Mouse (Mus musculus): ENCODE measurements around the gene Ucp3. TPM values are rescaled to one million over a fixed set of nuclear protein-coding genes. Genes with fewer than 3 reads are reported as not detected.

Gene Ucp3
- total and polyA plus RNA-seq, 3 experiments = 0.13 TPM; not detected in 2

DNA sequence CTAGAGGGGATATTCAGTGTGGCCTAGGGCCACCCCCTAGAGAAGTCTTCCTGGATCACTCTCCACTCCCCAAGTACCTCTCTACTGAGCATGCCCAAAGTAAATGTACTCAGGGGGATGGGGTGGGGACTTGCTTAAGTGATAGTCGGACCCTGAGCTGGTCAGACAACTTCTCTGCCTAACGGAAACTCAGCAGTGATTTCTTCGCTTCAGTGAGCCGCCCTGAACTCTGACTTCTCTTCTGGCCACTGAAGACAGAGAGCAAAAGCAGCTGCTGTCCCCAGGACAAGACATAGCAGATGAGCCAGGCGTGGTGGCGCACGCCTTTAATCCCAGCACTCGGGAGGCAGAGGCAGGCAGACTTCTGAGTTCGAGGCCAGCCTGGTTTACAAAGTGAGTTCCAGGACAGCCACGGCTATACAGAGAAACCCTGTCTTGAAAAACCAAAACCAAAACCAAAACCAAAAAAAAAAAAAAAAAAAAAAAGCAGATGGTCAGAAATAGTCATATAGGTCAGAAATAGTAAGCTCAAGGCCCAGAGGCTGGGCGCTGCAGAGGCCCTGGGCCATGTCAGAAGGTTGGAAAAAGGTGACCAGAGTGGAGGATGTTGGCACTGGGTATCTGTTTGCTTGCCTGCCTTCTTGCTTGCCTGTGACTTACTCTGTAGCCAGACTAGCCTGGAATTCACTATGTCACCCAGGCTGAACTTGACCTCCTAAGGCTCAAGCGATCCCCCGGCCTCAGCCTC is 32.1 kb downstream of the Ucp3 start (continued):
- TF ChIP-seq ZMIZ1 (IDR thresholded peaks at IDR 0.05; ENCODE audit: low read depth, low read length) (peak; percentile 69), BHLHE40 (IDR thresholded peaks at IDR 0.05; ENCODE audit: low read depth, low read length) (peak; percentile 47; the same call in 1 of the 2 replicates), MXI1 (IDR thresholded peaks at IDR 0.05; ENCODE audit: low read depth, low read length) (peak; percentile 63; the same call in 1 of the 2 replicates), IRF4 (IDR thresholded peaks at IDR 0.05; ENCODE audit: low read depth, low read length) (peak; percentile 64), GABPA (IDR thresholded peaks at IDR 0.05; ENCODE audit: insufficient replicate concordance, low read depth, low read length) (no peak), ETS1 (conservative IDR thresholded peaks at IDR 0.05; ENCODE audit: low read depth, low read length) (peak; percentile 77), MYC (IDR thresholded peaks at IDR 0.05; ENCODE audit: low read depth, low read length) (no peak), ELF1 (IDR thresholded peaks at IDR 0.05; ENCODE audit: low read depth, low read length) (peak; percentile 18; the same call in 1 of the 2 replicates)

DNA sequence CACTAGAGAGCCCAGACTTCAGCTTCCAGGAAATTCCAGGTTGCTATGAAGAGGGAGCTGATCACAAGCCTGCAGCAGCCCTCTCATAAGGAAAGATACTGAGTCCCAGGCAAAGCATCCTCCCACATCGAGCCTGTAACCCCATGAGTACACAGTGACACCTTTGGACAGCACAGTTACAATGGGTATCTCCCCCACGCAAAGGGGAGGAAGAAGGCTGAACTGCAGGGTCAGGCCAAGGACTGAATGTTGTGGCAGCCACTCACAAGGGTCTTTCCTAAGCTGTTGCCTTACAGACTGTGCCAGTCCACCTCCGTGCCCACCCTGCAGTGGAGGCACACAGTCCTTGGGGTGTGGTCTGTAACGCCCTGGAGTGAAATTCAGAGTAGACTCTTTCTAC is 33.7 kb downstream of the Ucp3 start:
- Histone ChIP-seq H3K4me1 (ENCODE audit: control insufficient read depth in 1 of 2, insufficient read depth in 2 of 2) (peaks cover 28 to 85% of the 10 kb centered on the region in 2 experiments), H3K27me3 (replicated peaks) (no peaks in the 10 kb centered on the region), H3K9me3 (replicated peaks; ENCODE audit: low read length) (no peaks in the 10 kb centered on the region), H3K9ac (ENCODE audit: insufficient read depth, low read depth) (no peak overlapping the region), H3K4me2 (ENCODE audit: insufficient read depth, low read depth, poor library complexity, severe bottlenecking) (0 out of 2 replicates have a peak overlapping the region, but pooled peaks have one; percentile 14), H3K36me3 (replicated peaks in 1 of 2; ENCODE audit: control insufficient read depth in 1 of 2, insufficient read depth in 1 of 2, low read length in 1 of 2) (peaks cover 2 to 60% of the 10 kb centered on the region in 2 experiments), H3K4me3 (replicated peaks in 1 of 3; ENCODE audit: low read depth in 2 of 3, low read length in 2 of 3, poor library complexity in 1 of 3) (no peak overlapping the region), H3K79me2 (replicated peaks; ENCODE audit: control insufficient read depth, extremely low read depth, insufficient read depth, poor library complexity, severe bottlenecking) (no peaks in the 10 kb centered on the region), H3K27ac (ENCODE audit: insufficient read depth, low read depth) (peak overlapping the region; percentile 68)
- in situ Hi-C loops (cut with MboI; ENCODE audit: low pct_ligation_motif_present, low pct_unique_long_range_greater_than_20kb, low sequenced_read_pairs) (no loop called here), dilution Hi-C loops (cut with MboI; ENCODE audit: extremely low pct_ligation_motif_present, extremely low pct_unique_long_range_greater_than_20kb, low sequenced_read_pairs) (no loop called here)
- no peak for DNase-seq (ENCODE audit: extremely low read depth)
- TF ChIP-seq TCF12 (IDR thresholded peaks at IDR 0.05; ENCODE audit: low read depth, low read length) = 0 out of 2 replicates have a peak, but pooled peaks have one; percentile 8
- no peak for TF ChIP-seq POLR2A (IDR thresholded peaks at IDR 0.05; ENCODE audit: low read depth, low read length)

DNA sequence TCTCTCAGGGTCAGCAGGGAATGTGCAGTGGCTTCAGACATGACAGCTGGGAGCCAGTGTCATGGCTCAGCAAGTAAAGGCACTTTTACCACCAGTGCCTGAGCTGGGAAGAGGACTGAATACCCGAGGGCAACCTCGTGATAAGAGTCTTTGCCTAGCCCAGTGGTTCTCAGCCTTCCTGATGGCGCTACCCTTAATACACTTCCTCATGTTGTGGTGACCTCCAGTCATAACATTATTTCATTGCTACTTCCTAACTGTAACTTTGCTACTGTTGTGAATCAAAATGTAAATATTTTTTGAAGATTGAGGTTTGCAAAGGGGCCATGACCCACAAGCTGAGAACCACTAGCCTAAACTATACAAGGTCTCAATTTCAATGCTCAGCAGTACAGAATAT is 35.9 kb downstream of the Ucp3 start:
- TF ChIP-seq MAFK (IDR thresholded peaks at IDR 0.05; ENCODE audit: insufficient replicate concordance, low read length) (no peak), EP300 (IDR thresholded peaks at IDR 0.05; ENCODE audit: low read length) (peak; percentile 51), ETS1 (conservative IDR thresholded peaks at IDR 0.05; ENCODE audit: low read depth, low read length) (no peak), JUN (IDR thresholded peaks at IDR 0.05; ENCODE audit: insufficient read depth, low read depth, low read length) (no peak), IRF4 (IDR thresholded peaks at IDR 0.05; ENCODE audit: low read depth, low read length) (peak; percentile 46; the same call in 1 of the 2 replicates), USF2 (conservative IDR thresholded peaks at IDR 0.05; ENCODE audit: low read depth, low read length) (no peak), CTCF (conservative IDR thresholded peaks at IDR 0.05 in 1 of 2, IDR thresholded peaks at IDR 0.05 in 1 of 2; ENCODE audit: low read depth in 2 of 2, low read length in 2 of 2) (no peak), POLR2A (IDR thresholded peaks at IDR 0.05; ENCODE audit: low read depth, low read length) (no peak)
- in situ Hi-C loops (cut with MboI; ENCODE audit: low pct_ligation_motif_present, low pct_unique_long_range_greater_than_20kb, low sequenced_read_pairs) = no loop called here
- Histone ChIP-seq H3K27ac (ENCODE audit: insufficient read depth, low read depth) (no peak overlapping the region), H3K9ac (ENCODE audit: insufficient read depth, low read depth) (no peak overlapping the region; the same call in 1 of the 2 replicates), H3K36me3 (replicated peaks in 1 of 2; ENCODE audit: control insufficient read depth in 1 of 2, insufficient read depth in 1 of 2, low read length in 1 of 2) (peaks cover 2 to 46% of the 10 kb centered on the region in 2 experiments), H3K79me2 (replicated peaks; ENCODE audit: control insufficient read depth, extremely low read depth, insufficient read depth, poor library complexity, severe bottlenecking) (no peaks in the 10 kb centered on the region), H3K27me3 (replicated peaks) (no peaks in the 10 kb centered on the region), H3K4me1 (ENCODE audit: control insufficient read depth in 1 of 2, insufficient read depth in 2 of 2) (peaks cover 25 to 73% of the 10 kb centered on the region in 2 experiments), H3K9me3 (replicated peaks; ENCODE audit: low read length) (no peaks in the 10 kb centered on the region), H3K4me3 (replicated peaks in 1 of 3; ENCODE audit: low read depth in 2 of 3, low read length in 2 of 3, poor library complexity in 1 of 3) (no peak overlapping the region), H3K4me2 (ENCODE audit: insufficient read depth, low read depth, poor library complexity, severe bottlenecking) (no peak overlapping the region)
- dilution Hi-C loops (cut with MboI; ENCODE audit: extremely low pct_ligation_motif_present, extremely low pct_unique_long_range_greater_than_20kb, low sequenced_read_pairs) = no loop called here
- DNase-seq (ENCODE audit: extremely low read depth) = peak; percentile 61
